Mouse (Mus musculus) G1E (cell line): Measurements from ENCODE around the gene Vps13c. TPM values are rescaled to one million over a fixed set of nuclear protein-coding genes. Genes with fewer than 3 reads are reported as not detected.

Experiments used
- ATAC-seq: 2 replicates; pipeline ENCODE4 v1.8.0; 2016; ENCODE audit warnings: mild to moderate bottlenecking; ENCODE audit not compliant: insufficient number of reproducible peaks, poor library complexity, low FRiP score, severe bottlenecking; ENCODE audit errors: extremely low read depth
- DNase-seq: peaks from one replicate; pipeline ENCODE4 v3.0.0; 2012; ENCODE audit warnings: low spot score
- H3K27me3 ChIP-seq: 2 replicates; pipeline ENCODE4 v1.6.1; 2012; ENCODE audit warnings: mild to moderate bottlenecking, low read length, inconsistent platforms; ENCODE audit not compliant: insufficient read depth
- H3K36me3 ChIP-seq: replicated peaks from 2 replicates; pipeline ENCODE3; 2012; ENCODE audit warnings: mild to moderate bottlenecking, inconsistent platforms
- H3K4me1 ChIP-seq: 2 replicates; pipeline ENCODE4 v1.6.1; 2012; ENCODE audit warnings: low read depth, low read length, inconsistent platforms, mixed read lengths; ENCODE audit not compliant: insufficient read depth
- H3K4me3 ChIP-seq: 2 replicates; pipeline ENCODE4 v1.5.1; 2012; ENCODE audit warnings: low read depth, mild to moderate bottlenecking, inconsistent platforms, low read length, moderate library complexity, mixed read lengths
- H3K9me3 ChIP-seq: replicated peaks from 2 replicates; pipeline ENCODE4 v1.6.1; 2012; ENCODE audit warnings: inconsistent platforms
- CTCF ChIP-seq: IDR thresholded peaks from 2 replicates; pipeline ENCODE4 v1.5.1; 2012; ENCODE audit warnings: low read depth, low read length, inconsistent platforms, mixed read lengths
- GATA1 ChIP-seq: IDR thresholded peaks from 2 replicates; pipeline ENCODE4 v1.6.1; 2012; ENCODE audit warnings: borderline replicate concordance, low read length, inconsistent platforms, mixed read lengths
- GATA2 ChIP-seq: IDR thresholded peaks from 2 replicates; pipeline ENCODE4 v1.6.1; 2012; ENCODE audit warnings: low read depth, low read length, inconsistent platforms, borderline replicate concordance
- POLR2AphosphoS5 ChIP-seq: IDR thresholded peaks from 2 replicates; pipeline ENCODE4 v1.6.1; 2012; ENCODE audit warnings: low read depth, low read length, inconsistent platforms; ENCODE audit not compliant: insufficient replicate concordance
- TAL1 ChIP-seq: conservative IDR thresholded peaks from 2 replicates; pipeline ENCODE4 v1.6.1; 2012; ENCODE audit warnings: low read depth, low read length, inconsistent platforms, mixed read lengths
- polyA plus RNA-seq: library from polyadenylated mRNA; stranded (reverse); fragments of >175 nt; gene quantifications from 2 replicates; pipeline ENCODE4 v1.2.3, GENCODE M21; 2012
- total RNA-seq, 2 experiments: library from RNA; stranded (forward) in 1 of 2; stranded (reverse) in 1 of 2; fragments of 200-1000 nt in 1 of 2; fragments of >200 nt in 1 of 2; fragmentation: Nextera tagmentation in 1 of 2; gene quantifications; 2 replicates each; pipeline ENCODE4 v1.2.3; 2014 to 2017

The Vps13c gene
- total and polyA plus RNA-seq, 3 experiments: 26.3 to 366 (median 145) TPM

DNA sequence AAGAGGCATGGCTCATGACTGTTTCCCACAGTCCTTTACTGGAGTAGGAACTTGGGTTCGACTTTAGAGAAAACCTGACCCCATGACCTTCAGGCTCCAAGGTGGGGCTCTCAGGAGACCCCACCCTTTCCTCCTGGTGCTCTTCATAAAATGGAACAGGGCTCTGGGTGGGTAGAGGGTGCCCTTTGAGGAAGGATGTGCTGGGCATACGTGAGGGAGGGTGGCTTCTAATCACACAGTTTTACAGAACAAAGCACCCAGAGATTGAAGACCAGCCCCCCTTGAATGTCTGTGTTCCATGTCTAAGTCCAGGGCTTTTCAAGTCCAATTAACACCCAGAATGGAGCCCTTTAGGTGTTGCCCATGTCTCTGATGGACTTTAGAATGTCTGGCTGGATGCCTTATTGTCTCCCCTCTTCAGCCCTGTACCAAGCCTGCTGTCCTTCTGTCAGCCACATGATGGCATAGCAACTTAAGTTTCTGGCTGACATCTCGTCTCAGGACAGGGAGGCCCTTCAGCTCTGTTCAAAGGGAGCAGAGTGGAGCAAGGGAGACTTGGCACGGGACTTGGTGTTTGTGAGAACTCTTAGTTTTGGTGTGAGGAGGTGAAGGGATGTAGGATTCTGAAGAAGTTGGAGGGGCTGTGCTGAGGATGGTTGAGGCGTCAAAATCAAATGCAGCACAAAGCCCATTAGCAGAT, 176.2 kb downstream of the Vps13c start:
- Histone ChIP-seq H3K4me1 (no peaks in the 10 kb centered on the region), H3K4me3 (no peak overlapping the region), H3K27me3 (peaks cover 17% of the 10 kb centered on the region), H3K9me3 (no peaks in the 10 kb centered on the region), H3K36me3 (no peaks in the 10 kb centered on the region)
- DNase-seq (no peak), ATAC-seq (no peak)
- TF ChIP-seq POLR2AphosphoS5 (no peak), GATA2 (no peak), GATA1 (no peak), CTCF (no peak)

DNA sequence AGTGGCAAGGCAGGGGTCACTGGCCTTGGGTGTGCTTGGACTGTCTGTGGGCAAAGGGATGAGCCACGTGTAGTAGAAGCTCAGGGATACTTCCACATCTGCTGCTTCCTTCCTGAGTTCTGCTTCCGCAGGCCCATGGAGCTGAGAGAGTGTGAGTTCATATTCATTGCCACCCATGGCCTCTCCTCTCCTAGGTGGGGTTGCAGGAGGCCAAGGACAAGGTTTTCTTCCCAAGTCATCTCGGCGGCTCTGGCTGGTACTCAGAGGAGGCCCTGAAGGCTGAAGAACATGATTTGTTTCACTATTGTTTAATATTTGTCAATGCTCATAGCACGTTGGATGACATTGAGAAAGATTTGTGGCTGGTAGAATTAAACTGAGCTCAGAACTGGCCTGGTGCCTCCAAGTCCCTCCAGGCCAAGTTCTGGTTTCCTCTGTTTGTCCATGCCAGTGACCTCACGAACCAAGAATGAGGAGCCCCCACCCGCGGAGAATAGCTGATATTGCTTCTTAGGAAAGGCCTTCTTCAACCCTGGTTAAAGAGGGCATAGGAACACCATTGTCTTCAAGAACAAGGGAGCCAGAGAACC, 180.7 kb downstream of the Vps13c start:
- ATAC-seq (no peak), DNase-seq (no peak)
- TF ChIP-seq TAL1 (no peak), GATA1 (no peak), POLR2AphosphoS5 (no peak), CTCF (no peak), GATA2 (no peak)
- no peaks in the 10 kb centered on the region for H3K9me3 ChIP-seq
- peaks cover 11% of the 10 kb centered on the region for H3K27me3 ChIP-seq
- no peak overlapping the region for H3K4me3 ChIP-seq
- no peaks in the 10 kb centered on the region for H3K36me3 ChIP-seq
- H3K4me1 ChIP-seq: no peaks in the 10 kb centered on the region

DNA sequence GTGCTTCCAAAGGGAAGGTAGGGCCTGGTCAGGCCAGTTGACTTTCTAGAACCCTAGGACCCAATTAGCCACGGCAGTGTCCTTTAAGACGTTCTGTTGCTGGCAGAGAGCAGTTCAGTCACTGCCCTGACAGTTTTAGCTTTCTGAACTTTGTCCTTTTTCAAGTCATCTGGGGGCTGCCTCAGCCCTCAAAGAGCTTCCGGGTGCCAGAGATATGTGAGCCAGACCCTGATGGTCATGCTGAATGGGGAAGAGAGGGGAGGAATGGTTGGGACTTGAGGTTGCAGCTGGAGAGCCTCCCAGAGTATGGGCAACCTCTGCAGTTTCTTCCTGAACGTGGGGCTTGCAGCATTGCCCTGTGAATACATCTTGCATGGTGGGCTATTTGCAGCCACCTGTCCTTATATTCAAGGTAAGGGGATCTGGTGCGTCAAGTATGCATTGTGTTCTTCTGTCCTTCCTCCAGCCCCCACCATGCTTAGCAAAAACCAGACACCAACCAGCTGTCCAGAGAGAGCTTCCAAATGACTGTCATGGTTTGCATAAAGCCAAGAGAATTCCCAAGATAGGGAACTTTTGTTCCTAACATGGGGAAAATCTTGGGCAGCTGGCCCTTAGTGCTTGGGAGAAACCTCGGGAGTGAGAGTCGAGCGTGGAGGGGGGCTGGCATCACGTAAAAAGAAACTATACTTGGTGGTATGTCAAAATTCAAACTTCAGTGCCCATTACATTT, 182.3 kb downstream of the Vps13c start:
- ATAC-seq (no peak), DNase-seq (no peak)
- no peak overlapping the region for H3K4me3 ChIP-seq
- H3K9me3 ChIP-seq: no peaks in the 10 kb centered on the region
- H3K27me3 ChIP-seq: peaks cover 14% of the 10 kb centered on the region
- no peak for TF ChIP-seq POLR2AphosphoS5
- TF ChIP-seq GATA2: no peak
- no peak for TF ChIP-seq CTCF
- TF ChIP-seq TAL1: no peak
- no peak for TF ChIP-seq GATA1
- H3K4me1 ChIP-seq: no peaks in the 10 kb centered on the region
- H3K36me3 ChIP-seq: no peaks in the 10 kb centered on the region

DNA sequence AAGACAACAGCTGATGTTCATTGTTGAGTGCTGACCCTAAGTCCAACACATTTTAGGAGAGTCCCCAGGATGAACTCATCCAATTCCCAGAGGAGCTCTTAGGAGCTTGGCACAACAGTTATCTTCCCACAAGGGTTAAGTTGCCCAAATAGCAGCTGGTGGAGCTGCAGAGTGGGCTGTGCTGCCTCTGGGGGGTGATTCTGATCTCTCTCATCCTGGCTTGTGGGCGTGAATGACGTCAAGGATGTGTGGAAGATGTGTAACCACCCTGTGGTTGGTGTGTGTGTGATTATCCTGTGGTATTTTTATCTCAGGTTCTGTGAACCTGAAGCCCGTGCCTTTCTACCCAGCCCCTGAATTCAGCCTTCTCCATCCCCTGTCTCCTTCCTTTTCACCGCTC, 188.4 kb downstream of the Vps13c start:
- no peak for ATAC-seq
- H3K4me1 ChIP-seq: no peaks in the 10 kb centered on the region; the same call in 1 of the 2 replicates

DNA sequence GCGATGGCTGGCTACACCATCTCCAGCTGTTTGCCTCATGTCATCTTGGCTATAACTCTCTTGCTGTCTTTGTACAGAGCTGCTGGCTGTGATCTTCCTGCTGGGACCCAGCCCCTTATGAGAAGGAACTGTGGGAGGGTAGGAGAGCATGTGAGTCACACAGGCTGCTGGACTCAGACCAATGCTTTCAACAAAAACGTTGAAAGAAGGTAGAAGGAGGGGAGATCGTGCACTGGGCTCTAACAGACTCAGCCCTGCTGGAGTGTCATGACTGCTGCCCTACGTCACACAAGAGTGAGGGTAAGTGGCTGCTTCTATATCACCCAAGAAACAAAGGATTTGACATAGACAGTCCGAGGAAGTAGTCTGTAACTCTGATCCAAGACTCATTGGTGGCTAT, 193.6 kb downstream of the Vps13c start:
- no peak for ATAC-seq
- no peaks in the 10 kb centered on the region for H3K4me1 ChIP-seq
- no peak for TF ChIP-seq GATA2
- no peaks in the 10 kb centered on the region for H3K36me3 ChIP-seq
- H3K4me3 ChIP-seq: no peak overlapping the region
- no peaks in the 10 kb centered on the region for H3K9me3 ChIP-seq
- DNase-seq: no peak
- 0 out of 2 replicates have a peak, but pooled peaks cover 4% of the 10 kb centered on the region for H3K27me3 ChIP-seq

More for the DNA sequence above, 188.4 kb downstream of the Vps13c start:
- Histone ChIP-seq H3K36me3 (no peaks in the 10 kb centered on the region), H3K27me3 (0 out of 2 replicates have a peak, but pooled peaks cover 2% of the 10 kb centered on the region), H3K4me3 (no peak overlapping the region), H3K9me3 (no peaks in the 10 kb centered on the region)
- DNase-seq: no peak
- no peak for TF ChIP-seq TAL1
- no peak for TF ChIP-seq POLR2AphosphoS5
- no peak for TF ChIP-seq GATA2
- TF ChIP-seq GATA1: no peak
- TF ChIP-seq CTCF: no peak

Other genes with a start within 250 kb of the Vps13c start
- gene C2cd4b, start 81.0 kb upstream of the Vps13c start, total RNA-seq (2014; fragmentation: Nextera tagmentation): not detected in 2 replicates
- gene C2cd4b, start 81.0 kb upstream of the Vps13c start, total RNA-seq (2017): not detected in 2 replicates
- not detected in 2 replicates for gene C2cd4b, start 81.0 kb upstream of the Vps13c start, polyA plus RNA-seq
- 7.4 and 7.8 TPM in 2 replicates for gene C2cd4a, start 8.1 kb upstream of the Vps13c start, total RNA-seq (2014; fragmentation: Nextera tagmentation)
- 13.2 and 28.9 TPM in 2 replicates for gene C2cd4a, start 8.1 kb upstream of the Vps13c start, total RNA-seq (2017)
- 251 and 369 TPM in 2 replicates for gene C2cd4a, start 8.1 kb upstream of the Vps13c start, polyA plus RNA-seq